Comparison of ENCODE assay signal across 28 mouse cellular contexts in genomic region chr4:123803642-123804041, GRCm38 (mm10). TPM values are rescaled to one million over a fixed set of nuclear protein-coding genes. Genes with fewer than 3 reads are reported as not detected.
DNase-seq lines count a peak whose midpoint lies in the region; TF ChIP-seq lines count a peak whose summit lies in the region.
"Had no signal": no experiment of that assay in that cellular context is flagged by ENCODE, and none has a peak within 500 bp of the region (broad histone marks: within the 10 kb centered on the region; RNA-seq: fewer than 3 reads in every experiment).

No protein-coding gene starts in this region.

- no peaks in the 10 kb centered on the region for H3K27me3 ChIP-seq in small intestine, adult 2 months (ENCODE audit: control insufficient read depth, insufficient read depth, low read length)
- H3K27me3 ChIP-seq: embryonic facial prominence, embryonic 15.5 days; heart, embryonic 15.5 days; intestine, embryonic 15.5 days; liver, embryonic 13.5 days; midbrain, embryonic 13.5 days had no signal

- peak; percentile 7 for DNase-seq in right cerebral cortex, postnatal 25 days
- no peak for DNase-seq in right cerebral cortex, postnatal 4 days
- peak; percentile 83 for DNase-seq in NIH3T3 (ENCODE audit: low read depth)
- peak; percentile 5 for DNase-seq in adrenal gland, postnatal 25 days
- no peak for DNase-seq in kidney, postnatal 25 days
- no peak for DNase-seq in adipocyte (ENCODE audit: low spot score)
- DNase-seq in retina, embryonic 14.5 days (ENCODE audit: low spot score): no peak
- DNase-seq: cerebellum, adult 8-10 months; heart, postnatal 4 days; kidney, adult 8-10 months; kidney, postnatal 14 days; liver, embryonic 13.5 days; lung, embryonic 14.5 days had no signal

- H3K27ac ChIP-seq in small intestine, adult 2 months (ENCODE audit: insufficient read depth, low read depth, low read length): peak overlapping the region; percentile 37
- H3K27ac ChIP-seq: embryonic facial prominence, embryonic 15.5 days; heart, embryonic 15.5 days; intestine, embryonic 15.5 days; liver, embryonic 13.5 days; midbrain, embryonic 13.5 days had no signal

- no peak for TF ChIP-seq CTCF in small intestine, adult 2 months (IDR thresholded peaks at IDR 0.05; ENCODE audit: extremely low read depth, insufficient read length, insufficient replicate concordance, low read depth, low read length)

- no peaks in the 10 kb centered on the region for H3K4me1 ChIP-seq in small intestine, adult 2 months (ENCODE audit: control insufficient read depth, insufficient read depth, insufficient read length, low read length)
- H3K4me1 ChIP-seq: embryonic facial prominence, embryonic 15.5 days; heart, embryonic 15.5 days; intestine, embryonic 15.5 days; liver, embryonic 13.5 days; midbrain, embryonic 13.5 days had no signal

- H3K36me3 ChIP-seq in small intestine, adult 2 months (ENCODE audit: control insufficient read depth, insufficient read depth, low read length): no peaks in the 10 kb centered on the region
- H3K36me3 ChIP-seq: embryonic facial prominence, embryonic 15.5 days; heart, embryonic 15.5 days; intestine, embryonic 15.5 days; liver, embryonic 13.5 days; midbrain, embryonic 13.5 days had no signal

- TF ChIP-seq POLR2A in small intestine, adult 2 months (IDR thresholded peaks at IDR 0.05; ENCODE audit: low read depth, low read length): no peak

- WGBS in small intestine, adult 2 months: 69% methylated on average over 6 of the region's 6 CpGs

- no peak overlapping the region for H3K4me3 ChIP-seq in small intestine, adult 2 months (ENCODE audit: low read depth, low read length)
- H3K4me3 ChIP-seq: embryonic facial prominence, embryonic 15.5 days; heart, embryonic 15.5 days; intestine, embryonic 15.5 days; liver, embryonic 13.5 days; midbrain, embryonic 13.5 days had no signal

RNA-seq across cellular contexts. Expression of gene Rhbdl2, which starts 16.0 kb away (rescaled TPM):
- total RNA-seq in adrenal gland, postnatal 25 days (2021): 0.71 and 1.1 TPM in 2 replicates
- polyA plus RNA-seq in small intestine, adult 2 months (2012; rRNA removed): 3.3 and 6.2 TPM in 2 replicates
- total RNA-seq: gastrocnemius, adult 18-20 months; megakaryocyte, adult 5-6 weeks; monocyte, adult 5-6 weeks had no signal
- polyA plus RNA-seq: liver, embryonic 13.5 days had no signal

RNA-seq across cellular contexts. Expression of gene Akirin1, which starts 53.5 kb away (rescaled TPM):
- 59.0 and 68.9 TPM in 2 replicates for total RNA-seq in adrenal gland, postnatal 25 days (2021)
- polyA plus RNA-seq in small intestine, adult 2 months (2012; rRNA removed): 19.7 and 29.1 TPM in 2 replicates

RNA-seq across cellular contexts. Expression of gene 4933427I04Rik, which starts 55.8 kb away (rescaled TPM):
- not detected in 2 replicates for total RNA-seq in adrenal gland, postnatal 25 days (2021)
- not detected in 2 replicates for polyA plus RNA-seq in small intestine, adult 2 months (2012; rRNA removed)
- total RNA-seq: gastrocnemius, adult 18-20 months; gastrocnemius, postnatal 4 days; heart, adult 8-10 months; heart, postnatal 4 days; layer of hippocampus, adult 8-10 months; left cerebral cortex, postnatal 14 days; megakaryocyte, adult 5-6 weeks had no signal
- polyA plus RNA-seq: forebrain, embryonic 11.5 days; heart, embryonic 15.5 days; intestine, embryonic 15.5 days; liver, embryonic 13.5 days; lung, embryonic 14.5 days; neural tube, embryonic 11.5 days; thymus, postnatal 0 days had no signal

Comparison
In these comparisons a context has a peak if more than half of its experiments do, and no peak if none do; other contexts are left out.
1. DNase-seq: peak in right cerebral cortex, postnatal 25 days (single experiment), NIH3T3 (single experiment) and adrenal gland, postnatal 25 days (single experiment); none in right cerebral cortex, postnatal 4 days (single experiment), kidney, postnatal 25 days (0 of 2), adipocyte (single experiment) and retina, embryonic 14.5 days (single experiment).